Mouse (Mus musculus) spleen, adult 2 months (tissue): ENCODE results near the gene Mif.

Experiments used
- CTCF ChIP-seq: fragments of 200-500 bp; IDR thresholded peaks from 2 replicates; pipeline ENCODE4 v1.5.1; 2011; ENCODE audit warnings: mild to moderate bottlenecking, inconsistent platforms; ENCODE audit not compliant: insufficient read depth, insufficient read length, insufficient replicate concordance; ENCODE audit errors: extremely low read depth
- POLR2A ChIP-seq: fragments of 200-500 bp; IDR thresholded peaks from 2 replicates; pipeline ENCODE4 v1.6.1; 2011; ENCODE audit warnings: low read depth, low read length, inconsistent platforms

GRCm38 (mm10) chr10:75835761-75836531, 24.1 kb downstream of the Mif start:
- TF ChIP-seq POLR2A (no peak), CTCF (no peak)
